Mouse (Mus musculus): ENCODE data around the gene Tns3. TPM values are rescaled to one million over a fixed set of nuclear protein-coding genes. Genes with fewer than 3 reads are reported as not detected.

Gene Tns3
- polyA plus RNA-seq, 1 experiment: not detected

- no peak overlapping the region for H3K27ac ChIP-seq (ENCODE audit: insufficient read depth, low read depth, low read length)
- TF ChIP-seq CTCF (IDR thresholded peaks at IDR 0.05; ENCODE audit: insufficient read depth, low read depth, low read length) (no peak), POLR2A (IDR thresholded peaks at IDR 0.05; ENCODE audit: insufficient read depth, low read depth, low read length) (no peak)
- no peak overlapping the region for H3K4me3 ChIP-seq (ENCODE audit: insufficient read depth, low read depth, low read length)
- 97% methylated on average over 7 of the region's 7 CpGs for WGBS
- H3K4me1 ChIP-seq (ENCODE audit: control insufficient read depth, insufficient read depth, low read length): peaks cover 10% of the 10 kb centered on the region; the same call in 1 of the 2 replicates
Measured at GRCm38 (mm10) chr11:8479313-8479712, 185.0 kb downstream of the Tns3 start.

- no peak overlapping the region for H3K27ac ChIP-seq (ENCODE audit: insufficient read depth, low read depth, low read length)
- H3K4me3 ChIP-seq (ENCODE audit: insufficient read depth, low read depth, low read length): no peak overlapping the region
- TF ChIP-seq CTCF (IDR thresholded peaks at IDR 0.05; ENCODE audit: insufficient read depth, low read depth, low read length) (no peak), POLR2A (IDR thresholded peaks at IDR 0.05; ENCODE audit: insufficient read depth, low read depth, low read length) (no peak)
- 93% methylated on average over 5 of the region's 5 CpGs for WGBS
- peaks cover 11% of the 10 kb centered on the region for H3K4me1 ChIP-seq (ENCODE audit: control insufficient read depth, insufficient read depth, low read length)
Measured at GRCm38 (mm10) chr11:8473616-8474015, 190.7 kb downstream of the Tns3 start.

GRCm38 (mm10) chr11:8472439-8472838 lies 191.9 kb downstream of the Tns3 start:
- Histone ChIP-seq H3K4me1 (ENCODE audit: control insufficient read depth, insufficient read depth, low read length) (peaks cover 20% of the 10 kb centered on the region), H3K4me3 (ENCODE audit: insufficient read depth, low read depth, low read length) (no peak overlapping the region), H3K27ac (ENCODE audit: insufficient read depth, low read depth, low read length) (no peak overlapping the region)
- TF ChIP-seq POLR2A (IDR thresholded peaks at IDR 0.05; ENCODE audit: insufficient read depth, low read depth, low read length) (no peak), CTCF (IDR thresholded peaks at IDR 0.05; ENCODE audit: insufficient read depth, low read depth, low read length) (no peak)
- WGBS: 87% methylated on average over 12 of the region's 12 CpGs

GRCm38 (mm10) chr11:8471535-8471934 lies 192.8 kb downstream of the Tns3 start:
- Histone ChIP-seq H3K27ac (ENCODE audit: insufficient read depth, low read depth, low read length) (no peak overlapping the region), H3K4me1 (ENCODE audit: control insufficient read depth, insufficient read depth, low read length) (peaks cover 22% of the 10 kb centered on the region), H3K4me3 (ENCODE audit: insufficient read depth, low read depth, low read length) (no peak overlapping the region)
- TF ChIP-seq CTCF (IDR thresholded peaks at IDR 0.05; ENCODE audit: insufficient read depth, low read depth, low read length) (no peak), POLR2A (IDR thresholded peaks at IDR 0.05; ENCODE audit: insufficient read depth, low read depth, low read length) (no peak)
- WGBS: 88% methylated on average over 3 of the region's 3 CpGs

GRCm38 (mm10) chr11:8469537-8469936 lies 194.8 kb downstream of the Tns3 start:
- TF ChIP-seq CTCF (IDR thresholded peaks at IDR 0.05; ENCODE audit: insufficient read depth, low read depth, low read length) (no peak), POLR2A (IDR thresholded peaks at IDR 0.05; ENCODE audit: insufficient read depth, low read depth, low read length) (no peak)
- no peak overlapping the region for H3K27ac ChIP-seq (ENCODE audit: insufficient read depth, low read depth, low read length)
- 79% methylated on average over 9 of the region's 9 CpGs for WGBS

GRCm38 (mm10) chr11:8468161-8469091 lies 195.9 kb downstream of the Tns3 start:
- peak overlapping the region; percentile 40 for H3K4me3 ChIP-seq (ENCODE audit: insufficient read depth, low read depth, low read length)
- no peak for TF ChIP-seq CTCF (IDR thresholded peaks at IDR 0.05; ENCODE audit: insufficient read depth, low read depth, low read length)
- TF ChIP-seq POLR2A (IDR thresholded peaks at IDR 0.05; ENCODE audit: insufficient read depth, low read depth, low read length): no peak
- peak overlapping the region; percentile 48 for H3K27ac ChIP-seq (ENCODE audit: insufficient read depth, low read depth, low read length)
- peaks cover 22% of the 10 kb centered on the region for H3K4me1 ChIP-seq (ENCODE audit: control insufficient read depth, insufficient read depth, low read length)
- WGBS: 8% methylated on average over 33 of the region's 33 CpGs

More at GRCm38 (mm10) chr11:8469537-8469936, 194.8 kb downstream of the Tns3 start:
- Histone ChIP-seq H3K4me3 (ENCODE audit: insufficient read depth, low read depth, low read length) (no peak overlapping the region), H3K4me1 (ENCODE audit: control insufficient read depth, insufficient read depth, low read length) (peaks cover 22% of the 10 kb centered on the region)

GRCm38 (mm10) chr11:8467403-8468160 lies 196.8 kb downstream of the Tns3 start:
- peak overlapping the region; percentile 40 for H3K4me3 ChIP-seq (ENCODE audit: insufficient read depth, low read depth, low read length)
- WGBS: 40% methylated on average over 13 of the region's 13 CpGs
- H3K4me1 ChIP-seq (ENCODE audit: control insufficient read depth, insufficient read depth, low read length): peaks cover 22% of the 10 kb centered on the region
- H3K27ac ChIP-seq (ENCODE audit: insufficient read depth, low read depth, low read length): peak overlapping the region; percentile 54
- no peak for TF ChIP-seq POLR2A (IDR thresholded peaks at IDR 0.05; ENCODE audit: insufficient read depth, low read depth, low read length)
- TF ChIP-seq CTCF (IDR thresholded peaks at IDR 0.05; ENCODE audit: insufficient read depth, low read depth, low read length): no peak

- H3K4me3 ChIP-seq (ENCODE audit: insufficient read depth, low read depth, low read length): no peak overlapping the region
- no peak overlapping the region for H3K27ac ChIP-seq (ENCODE audit: insufficient read depth, low read depth, low read length)
- WGBS: 56% methylated on average over 2 of the region's 2 CpGs
- TF ChIP-seq POLR2A (IDR thresholded peaks at IDR 0.05; ENCODE audit: insufficient read depth, low read depth, low read length): no peak
- TF ChIP-seq CTCF (IDR thresholded peaks at IDR 0.05; ENCODE audit: insufficient read depth, low read depth, low read length): no peak
- H3K4me1 ChIP-seq (ENCODE audit: control insufficient read depth, insufficient read depth, low read length): peaks cover 13% of the 10 kb centered on the region
Measured at GRCm38 (mm10) chr11:8463866-8464265, 200.5 kb downstream of the Tns3 start.
